Mouse (Mus musculus) thymus, adult 2 months (tissue): ENCODE measurements around the gene Fxyd5.

ENCODE experiments used
- CTCF ChIP-seq: fragments of 200-500 bp; IDR thresholded peaks from 2 replicates; pipeline ENCODE4 v1.5.1; 2012; ENCODE audit warnings: mild to moderate bottlenecking, control low read depth, low read length, moderate library complexity, borderline replicate concordance; ENCODE audit not compliant: control insufficient read depth, poor library complexity, insufficient read depth; ENCODE audit errors: extremely low read depth
- POLR2A ChIP-seq: fragments of 200-500 bp; IDR thresholded peaks from 2 replicates; pipeline ENCODE4 v1.6.1; 2012; ENCODE audit warnings: mild to moderate bottlenecking, low read length, control low read depth, moderate library complexity; ENCODE audit not compliant: control insufficient read depth, poor library complexity, insufficient read depth; ENCODE audit errors: extremely low read depth

- TF ChIP-seq CTCF (no peak), POLR2A (no peak)
Measured at GRCm38 (mm10) chr7:31050487-31050886, 8.2 kb upstream of the Fxyd5 start.
